Mouse (Mus musculus) midbrain, embryonic 13.5 days (tissue): ENCODE data around the gene Klk1. TPM values are rescaled to one million over a fixed set of nuclear protein-coding genes. Genes with fewer than 3 reads are reported as not detected.

ENCODE experiments used
- polyA plus RNA-seq: library from polyadenylated mRNA; unstranded; fragments of >200 nt; fragmentation: Nextera tagmentation; extraction: Ambion mirVana; gene quantifications from 2 replicates; pipeline ENCODE4 v1.2.1, GENCODE M21; 2015

Klk1 gene
- polyA plus RNA-seq, 1 experiment from 2014 or later, result not detected

Other genes with a start within 250 kb of the Klk1 start
- gene Klk1b9, start 249.3 kb upstream of the Klk1 start, polyA plus RNA-seq, result not detected in 2 replicates
- not detected in 2 replicates for gene Klk1b11, start 229.5 kb upstream of the Klk1 start, polyA plus RNA-seq
- gene Klk1b26, start 213.2 kb upstream of the Klk1 start, polyA plus RNA-seq, result not detected in 2 replicates
- gene Klk1b27, start 173.1 kb upstream of the Klk1 start, polyA plus RNA-seq, result not detected in 2 replicates
- gene Klk1b21, start 123.0 kb upstream of the Klk1 start, polyA plus RNA-seq, result not detected in 2 replicates
- not detected in 2 replicates for gene Klk1b22, start 112.7 kb upstream of the Klk1 start, polyA plus RNA-seq
- gene Klk1b16, start 88.6 kb upstream of the Klk1 start, polyA plus RNA-seq, result not detected in 2 replicates
- not detected in 2 replicates for gene Klk1b24, start 37.1 kb upstream of the Klk1 start, polyA plus RNA-seq
- not detected in 2 replicates for gene Klk1b3, start 27.2 kb upstream of the Klk1 start, polyA plus RNA-seq
- not detected in 2 replicates for gene Klk1b4, start 17.9 kb upstream of the Klk1 start, polyA plus RNA-seq
- gene Klk1b5, start 9.4 kb upstream of the Klk1 start, polyA plus RNA-seq, result not detected in 2 replicates
- gene Gm36864, start 10.8 kb downstream of the Klk1 start, polyA plus RNA-seq, result not detected in 2 replicates
- gene 1700028J19Rik, start 21.3 kb downstream of the Klk1 start, polyA plus RNA-seq, result 1.5 and 1.6 TPM in 2 replicates
- gene 2410002F23Rik, start 21.4 kb downstream of the Klk1 start, polyA plus RNA-seq, result 205 and 217 TPM in 2 replicates
- 0.09 TPM in 1 of 2 replicates, not detected in the other for gene Acp4, start 32.0 kb downstream of the Klk1 start, polyA plus RNA-seq
- gene Gm15517, start 36.1 kb downstream of the Klk1 start, polyA plus RNA-seq, result not detected in 2 replicates
- 3.7 and 4.0 TPM in 2 replicates for gene Clec11a, start 81.5 kb downstream of the Klk1 start, polyA plus RNA-seq
- 26.0 and 26.4 TPM in 2 replicates for gene Shank1, start 84.9 kb downstream of the Klk1 start, polyA plus RNA-seq
- 16.9 and 17.6 TPM in 2 replicates for gene Syt3, start 158.7 kb downstream of the Klk1 start, polyA plus RNA-seq
- gene 1700008O03Rik, start 160.5 kb downstream of the Klk1 start, polyA plus RNA-seq, result 0.70 and 1.4 TPM in 2 replicates
- 15.7 and 16.4 TPM in 2 replicates for gene Lrrc4b, start 203.7 kb downstream of the Klk1 start, polyA plus RNA-seq
- gene Aspdh, start 240.0 kb downstream of the Klk1 start, polyA plus RNA-seq, result 8.6 and 10.8 TPM in 2 replicates
- 41.6 and 44.8 TPM in 2 replicates for gene Josd2, start 242.6 kb downstream of the Klk1 start, polyA plus RNA-seq